Mouse (Mus musculus): ENCODE results near the gene Matk. TPM values are rescaled to one million over a fixed set of nuclear protein-coding genes. Genes with fewer than 3 reads are reported as not detected.

Matk gene
- total and polyA plus RNA-seq, 3 experiments, result 0.23 to 1.0 TPM; not detected in 1

DNA sequence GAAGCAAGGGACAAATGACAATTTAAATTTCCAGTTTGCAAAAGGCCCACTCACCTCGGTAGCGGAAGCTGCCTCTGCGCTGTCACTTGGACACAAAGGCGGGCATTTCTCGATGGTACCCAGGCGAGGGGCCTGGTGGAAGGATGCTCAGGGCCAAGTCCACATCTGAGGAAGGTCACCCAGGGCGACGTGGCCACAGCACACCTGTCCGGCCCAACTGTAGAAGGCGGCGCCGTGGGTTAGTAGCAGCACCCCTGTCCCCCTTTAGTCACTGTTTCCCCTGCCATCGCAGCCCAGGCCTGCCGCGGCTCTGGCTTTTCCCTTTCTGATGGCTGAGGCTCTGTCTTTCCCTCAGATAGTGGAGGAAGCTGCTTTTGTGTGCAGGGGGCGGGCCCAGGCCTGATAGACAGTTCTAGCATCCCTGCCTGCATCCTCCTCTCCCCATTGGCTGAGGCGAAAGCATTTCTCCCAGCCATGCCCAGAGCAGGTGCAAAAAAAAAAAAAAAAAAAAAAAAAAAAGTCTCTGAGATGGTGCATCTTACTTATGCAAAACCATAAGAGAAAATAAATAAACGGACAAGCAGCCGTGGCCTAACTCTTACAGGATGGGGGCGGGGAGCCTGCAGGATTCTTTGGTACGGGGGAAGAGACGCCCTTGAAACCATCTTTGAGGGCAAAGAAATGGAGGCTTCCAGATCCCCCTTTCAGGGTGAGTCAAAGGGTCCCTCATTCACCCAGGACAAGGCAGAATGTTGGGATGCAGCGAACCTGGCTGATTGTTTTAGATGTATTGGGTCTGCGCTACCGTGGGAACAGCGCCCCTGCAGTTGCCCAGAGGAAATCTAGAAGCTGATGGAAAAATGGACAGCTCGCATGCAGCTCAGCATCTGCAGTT is 22.1 kb upstream of the Matk start, which contains the start of gene Atcay:
Gene Atcay, minus strand, starts transcription at position 396 of the 895 bp plus-strand sequence.
- H3K9me3 ChIP-seq (replicated peaks; ENCODE audit: insufficient read depth, low read length), result no peaks in the 10 kb centered on the region
- peaks cover 6 to 18% of the 10 kb centered on the region in 2 experiments for H3K27me3 ChIP-seq (ENCODE audit: control insufficient read depth in 1 of 2, insufficient read depth in 2 of 2, low read length in 2 of 2)
- H3K4me3 ChIP-seq (ENCODE audit: control insufficient read depth in 1 of 2, insufficient read depth in 1 of 2, low read depth in 2 of 2, low read length in 2 of 2), result no peak within 1 kb of the TSS
- H3K27ac ChIP-seq (ENCODE audit: control insufficient read depth, low read depth, low read length), result no peak within 1 kb of the TSS
- DNase-seq (ENCODE audit: low read depth, low spot score), result no peak
- TF ChIP-seq NRF1 (IDR thresholded peaks at IDR 0.05; ENCODE audit: insufficient read depth, low read depth, low read length, poor library complexity, severe bottlenecking), result no peak
- TF ChIP-seq CTCF (IDR thresholded peaks at IDR 0.05 in 2 of 3, conservative IDR thresholded peaks at IDR 0.05 in 1 of 3; ENCODE audit: control insufficient read depth in 1 of 3, insufficient read depth in 1 of 3, low read depth in 2 of 3, low read length in 3 of 3, poor library complexity in 1 of 3, severe bottlenecking in 1 of 3), result peak in 1 of 3 experiments; percentile 14; a peak in 1 of 6 replicates
- H3K9ac ChIP-seq (ENCODE audit: control insufficient read depth, low read depth, low read length, poor library complexity, severe bottlenecking), result no peak within 1 kb of the TSS
- peaks cover 0 to 7% of the 10 kb centered on the region in 2 experiments; a peak in 2 of 4 replicates for H3K36me3 ChIP-seq (ENCODE audit: control insufficient read depth in 1 of 2, insufficient read depth in 2 of 2, low read length in 2 of 2)
- H3K4me1 ChIP-seq (ENCODE audit: control insufficient read depth in 1 of 2, insufficient read depth in 2 of 2, low read length in 2 of 2), result peaks cover 0 to 12% of the 10 kb centered on the region in 2 experiments; a peak in 2 of 4 replicates
- H3K79me2 ChIP-seq (ENCODE audit: control insufficient read depth, insufficient read depth, low read length, poor library complexity), result no peaks in the 10 kb centered on the region

DNA sequence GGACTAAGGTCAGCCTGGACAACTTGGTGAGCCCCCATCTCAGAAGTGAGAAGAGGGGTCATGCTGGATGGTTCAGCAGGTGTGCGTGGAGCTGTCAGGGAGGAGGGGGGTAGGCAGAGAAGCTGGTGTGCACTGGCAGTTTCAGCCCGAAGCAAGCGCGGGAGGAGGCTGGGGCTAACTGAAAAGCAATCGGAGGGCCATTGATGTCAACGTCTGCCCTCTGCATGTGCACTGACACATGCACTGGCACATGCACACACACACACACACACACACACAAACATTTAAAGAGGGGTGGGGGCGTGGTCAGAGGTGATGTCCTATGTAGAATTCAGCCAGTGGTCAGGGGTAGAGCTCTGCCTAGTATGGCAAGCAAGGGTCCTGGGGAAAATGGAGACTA is 21.3 kb upstream of the Matk start:
- Histone ChIP-seq H3K9ac (ENCODE audit: control insufficient read depth, low read depth, low read length, poor library complexity, severe bottlenecking) (no peak overlapping the region), H3K4me1 (ENCODE audit: control insufficient read depth in 1 of 2, insufficient read depth in 2 of 2, low read length in 2 of 2) (peaks cover 0 to 12% of the 10 kb centered on the region in 2 experiments; a peak in 2 of 4 replicates), H3K79me2 (ENCODE audit: control insufficient read depth, insufficient read depth, low read length, poor library complexity) (no peaks in the 10 kb centered on the region), H3K27me3 (ENCODE audit: control insufficient read depth in 1 of 2, insufficient read depth in 2 of 2, low read length in 2 of 2) (peaks cover 6 to 13% of the 10 kb centered on the region in 2 experiments), H3K27ac (ENCODE audit: control insufficient read depth, low read depth, low read length) (no peak overlapping the region), H3K9me3 (replicated peaks; ENCODE audit: insufficient read depth, low read length) (no peaks in the 10 kb centered on the region), H3K4me3 (ENCODE audit: control insufficient read depth in 1 of 2, insufficient read depth in 1 of 2, low read depth in 2 of 2, low read length in 2 of 2) (no peak overlapping the region), H3K36me3 (ENCODE audit: control insufficient read depth in 1 of 2, insufficient read depth in 2 of 2, low read length in 2 of 2) (peaks cover 0 to 7% of the 10 kb centered on the region in 2 experiments; a peak in 2 of 4 replicates)
- TF ChIP-seq ZMIZ1 (IDR thresholded peaks at IDR 0.05; ENCODE audit: low read depth, low read length), result no peak
- no peak for TF ChIP-seq CHD2 (IDR thresholded peaks at IDR 0.05; ENCODE audit: low read length)
- TF ChIP-seq TAL1 (IDR thresholded peaks at IDR 0.05; ENCODE audit: low read length), result no peak
- no peak for TF ChIP-seq HCFC1 (IDR thresholded peaks at IDR 0.05; ENCODE audit: low read depth, low read length)
- no peak for TF ChIP-seq MYB (IDR thresholded peaks at IDR 0.05; ENCODE audit: low read depth, low read length)
- no peak for TF ChIP-seq MAFK (IDR thresholded peaks at IDR 0.05; ENCODE audit: borderline replicate concordance, low read depth, low read length)
- no peak for TF ChIP-seq UBTF (IDR thresholded peaks at IDR 0.05; ENCODE audit: borderline replicate concordance, insufficient read depth, low read depth, low read length)
- no peak for TF ChIP-seq GABPA (IDR thresholded peaks at IDR 0.05; ENCODE audit: low read depth, low read length)
- no peak for DNase-seq (ENCODE audit: low read depth, low spot score)
